Mouse (Mus musculus) MEL (cell line): Measurements from ENCODE around the gene Mboat1. TPM values are rescaled to one million over a fixed set of nuclear protein-coding genes. Genes with fewer than 3 reads are reported as not detected.

Experiments used
- DNase-seq: peaks from one replicate; pipeline ENCODE4 v3.0.0; 2011; ENCODE audit warnings: low read depth, low spot score
- H3K27ac ChIP-seq: 2 replicates; pipeline ENCODE4 v1.5.1; 2012; ENCODE audit warnings: low read depth, mild to moderate bottlenecking, control low read depth, low read length, moderate library complexity; ENCODE audit not compliant: control insufficient read depth
- H3K27me3 ChIP-seq, 2 experiments: fragments of 150-350 bp in 1 of 2; sonication (generic) in 1 of 2; 2 replicates each; pipeline ENCODE4 v1.6.1; 2012; ENCODE audit warnings: low read length in 2 of 2, mild to moderate bottlenecking in 2 of 2, improper control_type of control experiment in 1 of 2, moderate library complexity in 1 of 2; ENCODE audit not compliant: insufficient read depth in 2 of 2, control insufficient read depth in 1 of 2
- H3K36me3 ChIP-seq, 2 experiments: 2 replicates each; pipeline ENCODE4 v1.6.1; 2012 to 2014; ENCODE audit warnings: low read length in 2 of 2, improper control_type of control experiment in 1 of 2, inconsistent platforms in 1 of 2, mild to moderate bottlenecking in 1 of 2; ENCODE audit not compliant: insufficient read depth in 2 of 2, control insufficient read depth in 1 of 2
- H3K4me1 ChIP-seq, 2 experiments: fragments of 150-350 bp in 1 of 2; sonication (generic) in 1 of 2; 2 replicates each; pipeline ENCODE4 v1.6.1; 2012; ENCODE audit warnings: low read length in 2 of 2, improper control_type of control experiment in 1 of 2, mild to moderate bottlenecking in 1 of 2; ENCODE audit not compliant: insufficient read depth in 2 of 2, control insufficient read depth in 1 of 2
- H3K4me3 ChIP-seq, 2 experiments: fragments of 150-350 bp in 1 of 2; sonication (generic) in 1 of 2; 2 replicates each; pipeline ENCODE4 v1.5.1; 2012; ENCODE audit warnings: low read depth in 2 of 2, low read length in 2 of 2, mild to moderate bottlenecking in 2 of 2, moderate library complexity in 2 of 2, control low read depth in 1 of 2, improper control_type of control experiment in 1 of 2; ENCODE audit not compliant: control insufficient read depth in 1 of 2, insufficient read depth in 1 of 2
- H3K79me2 ChIP-seq: 2 replicates; pipeline ENCODE4 v1.6.1; 2012; ENCODE audit warnings: mild to moderate bottlenecking, low read length, moderate library complexity; ENCODE audit not compliant: control insufficient read depth, poor library complexity, insufficient read depth
- H3K9ac ChIP-seq: 2 replicates; pipeline ENCODE4 v1.6.1; 2012; ENCODE audit warnings: low read depth, mild to moderate bottlenecking, control low read depth, low read length, moderate library complexity; ENCODE audit not compliant: control insufficient read depth, poor library complexity, severe bottlenecking
- H3K9me3 ChIP-seq: fragments of 150-350 bp; sonication (generic); replicated peaks from 2 replicates; pipeline ENCODE4 v1.6.1; 2012; ENCODE audit warnings: mild to moderate bottlenecking, low read length, improper control_type of control experiment, moderate library complexity; ENCODE audit not compliant: insufficient read depth
- BHLHE40 ChIP-seq: IDR thresholded peaks from 2 replicates; pipeline ENCODE4 v1.6.1; 2012; ENCODE audit warnings: low read depth, mild to moderate bottlenecking, inconsistent platforms, low read length, improper control_type of control experiment, borderline replicate concordance
- E2F4 ChIP-seq: IDR thresholded peaks from 2 replicates; pipeline ENCODE4 v1.6.1; 2011; ENCODE audit warnings: low read depth, low read length, improper control_type of control experiment, borderline replicate concordance
- ELF1 ChIP-seq: IDR thresholded peaks from 2 replicates; pipeline ENCODE4 v1.6.1; 2014; ENCODE audit warnings: low read depth, mild to moderate bottlenecking, inconsistent platforms, low read length, improper control_type of control experiment, moderate library complexity
- ETS1 ChIP-seq: IDR thresholded peaks from 2 replicates; pipeline ENCODE4 v1.6.1; 2012; ENCODE audit warnings: low read depth, mild to moderate bottlenecking, inconsistent platforms, low read length, improper control_type of control experiment, moderate library complexity
- GABPA ChIP-seq: IDR thresholded peaks from 2 replicates; pipeline ENCODE4 v1.6.1; 2012; ENCODE audit warnings: low read depth, mild to moderate bottlenecking, inconsistent platforms, low read length, improper control_type of control experiment, moderate library complexity
- HCFC1 ChIP-seq: IDR thresholded peaks from 2 replicates; pipeline ENCODE4 v1.6.1; 2012; ENCODE audit warnings: low read depth, mild to moderate bottlenecking, inconsistent platforms, low read length, improper control_type of control experiment, moderate library complexity
- KAT2A ChIP-seq: conservative IDR thresholded peaks from 2 replicates; pipeline ENCODE4 v1.6.1; 2012; ENCODE audit warnings: low read depth, low read length, improper control_type of control experiment, inconsistent platforms
- MAFK ChIP-seq: IDR thresholded peaks from 2 replicates; pipeline ENCODE4 v1.6.1; 2011; ENCODE audit warnings: low read depth, mild to moderate bottlenecking, low read length, improper control_type of control experiment, borderline replicate concordance
- MAZ ChIP-seq: IDR thresholded peaks from 2 replicates; pipeline ENCODE4 v1.6.1; 2012; ENCODE audit warnings: low read depth, mild to moderate bottlenecking, inconsistent platforms, low read length, improper control_type of control experiment
- MEF2A ChIP-seq: IDR thresholded peaks from 2 replicates; pipeline ENCODE4 v1.6.1; 2014; ENCODE audit warnings: low read depth, mild to moderate bottlenecking, inconsistent platforms, low read length, improper control_type of control experiment; ENCODE audit not compliant: poor library complexity, insufficient replicate concordance, severe bottlenecking; ENCODE audit errors: extremely low read depth
- MXI1 ChIP-seq: IDR thresholded peaks from 2 replicates; pipeline ENCODE4 v1.6.1; 2011; ENCODE audit warnings: mild to moderate bottlenecking, low read depth, low read length, improper control_type of control experiment
- NELFE ChIP-seq: IDR thresholded peaks from 2 replicates; pipeline ENCODE4 v1.6.1; 2011; ENCODE audit warnings: low read depth, low read length, improper control_type of control experiment
- NRF1 ChIP-seq: IDR thresholded peaks from 2 replicates; pipeline ENCODE4 v1.6.1; 2014; ENCODE audit warnings: low read depth, mild to moderate bottlenecking, inconsistent platforms, low read length, improper control_type of control experiment, moderate library complexity; ENCODE audit not compliant: poor library complexity, insufficient read depth, severe bottlenecking
- POLR2A ChIP-seq, 2 experiments: IDR thresholded peaks; 2 replicates each; pipeline ENCODE4 v1.6.1; 2011 to 2012; ENCODE audit warnings: low read length in 2 of 2, mild to moderate bottlenecking in 2 of 2, control low read depth in 1 of 2, improper control_type of control experiment in 1 of 2, low read depth in 1 of 2, moderate library complexity in 1 of 2; ENCODE audit not compliant: control insufficient read depth in 1 of 2, insufficient read depth in 1 of 2, poor library complexity in 1 of 2
- POLR2AphosphoS2 ChIP-seq: IDR thresholded peaks from 2 replicates; pipeline ENCODE4 v1.6.1; 2011; ENCODE audit warnings: low read length, improper control_type of control experiment
- SMC3 ChIP-seq: IDR thresholded peaks from 2 replicates; pipeline ENCODE4 v1.6.1; 2011; ENCODE audit warnings: low read depth, low read length, improper control_type of control experiment
- TAL1 ChIP-seq: IDR thresholded peaks from 2 replicates; pipeline ENCODE4 v1.6.1; 2012; ENCODE audit warnings: mild to moderate bottlenecking, inconsistent platforms, low read length, moderate library complexity, mixed read lengths
- ZC3H11A ChIP-seq: IDR thresholded peaks from 2 replicates; pipeline ENCODE4 v1.6.1; 2012; ENCODE audit warnings: low read depth, mild to moderate bottlenecking, inconsistent platforms, low read length, improper control_type of control experiment
- ZKSCAN1 ChIP-seq: IDR thresholded peaks from 2 replicates; pipeline ENCODE4 v1.6.1; 2012; ENCODE audit warnings: low read depth, mild to moderate bottlenecking, inconsistent platforms, low read length, improper control_type of control experiment, moderate library complexity
- ZMIZ1 ChIP-seq: IDR thresholded peaks from 2 replicates; pipeline ENCODE4 v1.6.1; 2012; ENCODE audit warnings: low read depth, mild to moderate bottlenecking, inconsistent platforms, low read length, improper control_type of control experiment, moderate library complexity
- polyA plus RNA-seq, 2 experiments: library from polyadenylated mRNA; stranded (reverse) in 1 of 2; unstranded in 1 of 2; fragments of >175 nt in 1 of 2; fragments of >200 nt in 1 of 2; gene quantifications; 2 replicates each; pipeline versions ENCODE4 v1.2.1 to v1.2.4; 2012; ENCODE audit warnings: low replicate concordance in 2 of 2, low read depth in 1 of 2; ENCODE audit not compliant: insufficient read length in 2 of 2, insufficient read depth in 1 of 2, missing spikeins in 1 of 2
- total RNA-seq: library from RNA; depleted of rRNA; stranded (reverse); fragments of 300-350 nt; gene quantifications from 2 replicates; pipeline ENCODE4 v1.2.3, GENCODE M21; 2012

The Mboat1 gene
- total and polyA plus RNA-seq, 3 experiments, result 19.8 to 21.9 TPM; not detected in 1

DNA sequence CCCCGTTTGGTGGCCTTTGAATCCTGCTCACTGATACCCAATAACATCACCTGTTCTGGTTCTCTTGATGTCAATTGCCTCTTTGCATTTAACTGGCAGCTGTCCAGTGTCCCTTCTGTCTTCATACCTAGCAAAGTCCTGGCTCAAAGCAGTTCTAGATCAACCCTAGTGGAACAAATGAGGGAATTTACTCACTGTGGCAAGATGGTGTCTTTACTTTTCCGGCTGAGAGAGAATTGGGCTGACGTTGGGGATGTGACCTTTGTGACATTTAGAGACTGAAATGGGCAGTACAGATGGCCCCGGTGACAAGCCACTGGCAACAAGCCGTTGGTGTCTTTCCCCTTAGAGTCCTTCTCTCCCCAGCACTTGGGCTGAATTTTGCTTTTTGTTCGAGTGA, 118.1 kb downstream of the Mboat1 start:
- no peak overlapping the region for H3K4me3 ChIP-seq
- H3K27me3 ChIP-seq, result no peaks in the 10 kb centered on the region
- H3K9ac ChIP-seq, result no peak overlapping the region
- H3K27ac ChIP-seq, result no peak overlapping the region
- 0 out of 4 replicates have a peak, but pooled peaks cover 0 to 3% of the 10 kb centered on the region in 2 experiments for H3K36me3 ChIP-seq
- no peak for TF ChIP-seq ELF1
- no peak for TF ChIP-seq MAFK
- TF ChIP-seq MXI1, result no peak
- no peak for TF ChIP-seq HCFC1
- no peak for TF ChIP-seq SMC3
- TF ChIP-seq E2F4, result no peak
- TF ChIP-seq MAZ, result no peak
- TF ChIP-seq POLR2A (IDR thresholded peaks at IDR 0.05; ENCODE audit: control insufficient read depth in 1 of 2, insufficient read depth in 1 of 2, low read depth in 1 of 2, low read length in 2 of 2, poor library complexity in 1 of 2), result no peak
- no peak for TF ChIP-seq ZKSCAN1
- TF ChIP-seq ZMIZ1, result no peak
- no peak for TF ChIP-seq BHLHE40
- TF ChIP-seq ZC3H11A, result no peak
- TF ChIP-seq POLR2AphosphoS2, result no peak
- no peak for TF ChIP-seq KAT2A
- no peak for TF ChIP-seq NELFE
- H3K79me2 ChIP-seq, result no peaks in the 10 kb centered on the region
- H3K9me3 ChIP-seq, result no peaks in the 10 kb centered on the region
- no peak for DNase-seq
- 0 out of 4 replicates have a peak, but pooled peaks cover 0 to 3% of the 10 kb centered on the region in 2 experiments for H3K4me1 ChIP-seq

- DNase-seq, result no peak
- no peaks in the 10 kb centered on the region for H3K9me3 ChIP-seq
- H3K27me3 ChIP-seq, result peaks cover 0 to 2% of the 10 kb centered on the region in 2 experiments; a peak in 2 of 4 replicates
- H3K4me1 ChIP-seq, result 0 out of 4 replicates have a peak, but pooled peaks cover 0 to 3% of the 10 kb centered on the region in 2 experiments
- no peak overlapping the region for H3K4me3 ChIP-seq
- TF ChIP-seq ZC3H11A (no peak), ZKSCAN1 (no peak), POLR2AphosphoS2 (no peak), BHLHE40 (no peak), MEF2A (no peak), ELF1 (no peak), TAL1 (no peak), MXI1 (no peak), GABPA (no peak), NRF1 (no peak), ETS1 (no peak)
- H3K79me2 ChIP-seq, result no peaks in the 10 kb centered on the region
- 0 out of 4 replicates have a peak, but pooled peaks cover 0 to 3% of the 10 kb centered on the region in 2 experiments for H3K36me3 ChIP-seq
- no peak overlapping the region for H3K27ac ChIP-seq
- no peak overlapping the region for H3K9ac ChIP-seq
These were observed 122.5 kb downstream of the Mboat1 start for GRCm38 (mm10) chr13:30258802-30259201.
